Mouse (Mus musculus): ENCODE data around the gene Crip1. TPM values are rescaled to one million over a fixed set of nuclear protein-coding genes. Genes with fewer than 3 reads are reported as not detected.

Crip1 gene
- 1,521 and 7,372 TPM in 2 replicates for polyA plus RNA-seq (2012; rRNA removed; ENCODE audit: low replicate concordance)

DNA sequence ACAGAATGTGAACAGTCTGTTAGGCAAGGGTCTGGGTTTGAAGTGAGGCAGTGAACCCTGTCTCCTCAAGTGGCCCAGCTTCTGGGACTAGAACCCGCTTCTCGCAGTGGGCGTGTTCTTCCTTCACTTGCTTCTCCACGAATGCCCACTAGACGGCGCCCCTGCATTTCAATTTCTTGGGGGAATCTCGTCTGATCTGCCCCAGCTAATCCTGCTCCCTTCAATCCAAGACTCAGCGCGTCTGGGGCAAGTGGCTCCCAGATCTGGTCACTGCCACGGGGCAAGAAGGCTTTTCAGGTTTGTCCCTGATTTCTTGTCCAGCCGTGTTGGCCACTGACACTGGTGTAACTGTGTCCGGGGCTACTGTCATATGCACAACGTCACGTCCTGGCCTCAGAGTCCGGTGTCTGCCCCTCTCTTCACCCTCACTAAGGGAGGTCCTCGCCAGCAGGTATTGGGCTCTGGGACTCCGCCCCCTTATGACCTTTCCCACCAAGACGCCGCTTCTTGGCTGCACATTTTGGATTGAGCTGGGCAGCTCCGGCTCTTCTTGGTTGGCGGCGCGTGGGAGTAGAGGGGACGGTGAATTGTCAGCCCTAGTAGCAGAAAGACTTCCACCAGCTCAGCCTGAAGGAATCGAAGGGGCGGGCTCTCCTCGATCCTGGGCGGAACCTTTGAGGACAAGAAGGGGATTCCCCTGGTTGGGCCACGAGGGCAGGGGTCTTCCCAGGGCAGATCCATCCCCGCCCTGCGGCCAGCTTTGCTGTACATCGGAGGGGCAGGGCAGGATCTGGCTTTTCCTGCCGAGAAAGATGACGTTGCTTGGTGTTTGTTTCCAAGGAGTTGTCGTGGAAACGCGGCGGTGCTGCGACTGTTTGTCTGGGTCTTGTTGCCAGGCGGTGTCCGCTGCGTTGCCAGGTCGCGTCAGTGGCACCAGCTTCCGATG, at the start of gene Crip1:
TSS of gene Crip1 (plus strand) at position 205 of the 946 bp plus-strand sequence.

DNA sequence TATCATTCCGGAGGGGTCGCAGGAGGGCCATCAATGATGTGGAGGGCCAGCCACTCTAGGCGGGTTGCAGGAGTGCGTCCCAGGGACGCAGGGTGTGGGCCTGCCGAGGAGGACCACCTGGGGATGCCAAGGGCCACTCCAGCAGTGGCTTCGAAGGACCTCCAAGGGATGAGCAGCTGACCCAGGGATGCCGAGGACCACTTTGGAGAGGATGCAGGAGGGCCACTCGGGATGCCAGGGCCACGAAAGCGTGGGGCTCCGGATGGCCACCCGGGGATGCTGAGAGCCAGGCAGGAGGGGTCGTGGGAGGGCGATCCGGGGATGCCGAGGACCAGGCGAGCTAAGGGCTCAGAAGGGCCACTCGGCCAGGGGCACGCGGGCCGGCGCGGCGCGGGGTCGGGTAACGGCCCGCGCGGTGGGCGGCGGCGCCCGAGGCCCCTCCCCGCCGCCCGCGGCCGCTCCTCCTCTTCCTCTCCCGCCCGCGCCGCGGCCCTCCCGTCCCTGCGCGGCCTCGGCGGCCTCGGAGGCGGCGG, 48.3 kb upstream of the Crip1 start, which contains the start of gene Mta1:
TSS of gene Mta1 (plus strand) at position 530 of the 533 bp plus-strand sequence.

DNA sequence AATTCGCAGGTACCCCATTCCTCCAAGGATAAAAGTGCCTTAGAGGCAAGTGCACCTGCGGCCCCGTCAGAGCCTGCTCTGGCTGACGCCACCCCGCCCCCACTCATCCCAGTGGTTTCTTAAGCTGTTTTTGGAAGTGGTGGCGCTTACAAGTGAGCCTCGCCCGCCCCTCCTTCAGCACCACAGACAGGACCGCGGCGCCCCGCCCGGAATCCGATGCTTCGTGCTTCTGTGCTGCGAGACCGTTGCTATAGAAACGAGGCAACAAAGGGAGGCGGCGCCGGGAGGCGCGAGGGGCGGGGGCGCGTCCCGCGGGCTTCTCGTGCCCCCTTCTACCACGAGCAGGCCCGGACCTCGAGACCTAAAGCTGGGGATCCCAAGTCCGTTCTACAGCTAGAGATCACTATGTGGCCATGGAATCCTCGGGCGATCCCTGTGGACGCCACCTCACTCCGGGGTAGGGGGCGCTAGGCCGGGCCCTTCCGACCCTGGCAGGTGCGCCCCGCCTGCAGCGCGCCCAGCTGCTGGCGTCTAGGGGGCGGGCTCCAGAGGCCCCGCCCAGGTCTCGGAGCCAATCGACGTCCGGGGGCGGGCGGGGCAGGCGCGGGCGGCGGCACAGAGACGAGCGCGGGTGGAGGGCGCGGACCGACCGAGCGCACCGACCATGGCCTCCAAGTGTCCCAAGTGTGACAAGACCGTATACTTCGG, 6.1 kb upstream of the Crip1 start, which contains the start of gene Crip2:
TSS of gene Crip2 (plus strand) at position 329 of the 708 bp plus-strand sequence.

DNA sequence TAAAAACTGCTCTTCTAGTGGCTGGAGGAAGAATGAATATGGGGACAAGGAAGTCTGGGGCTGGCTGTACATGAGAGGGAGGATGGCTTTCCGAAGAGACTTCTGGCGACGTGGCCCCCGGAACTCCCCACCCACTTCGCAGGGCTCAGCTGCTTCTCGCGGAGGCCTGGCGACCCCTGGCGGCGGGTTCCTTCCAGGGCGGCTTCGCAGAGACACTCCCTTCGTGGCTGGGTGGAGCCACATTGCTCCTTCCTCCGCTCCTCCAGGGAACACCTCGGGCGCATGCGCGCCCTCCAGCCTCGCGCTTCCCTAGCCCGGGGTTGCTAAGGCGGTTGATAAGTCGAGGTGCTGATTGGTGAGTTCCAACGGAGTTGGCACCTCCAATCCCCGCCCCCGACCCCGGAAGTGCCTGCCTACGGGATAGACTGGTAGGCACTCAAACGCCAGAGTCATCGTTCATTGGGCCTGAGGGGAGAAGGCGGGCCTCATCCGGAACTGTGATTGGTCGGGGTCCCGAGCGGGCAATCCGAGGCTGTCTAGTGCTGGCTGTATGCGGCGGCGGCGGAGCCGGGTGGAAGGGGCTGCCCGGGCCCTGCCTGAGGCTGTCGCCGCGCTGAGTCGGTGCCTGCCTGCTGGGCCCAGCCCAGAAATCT, 9.9 kb downstream of the Crip1 start, which contains the start of gene Tedc1:
TSS of gene Tedc1 (plus strand) at position 535 of the 653 bp plus-strand sequence.

DNA sequence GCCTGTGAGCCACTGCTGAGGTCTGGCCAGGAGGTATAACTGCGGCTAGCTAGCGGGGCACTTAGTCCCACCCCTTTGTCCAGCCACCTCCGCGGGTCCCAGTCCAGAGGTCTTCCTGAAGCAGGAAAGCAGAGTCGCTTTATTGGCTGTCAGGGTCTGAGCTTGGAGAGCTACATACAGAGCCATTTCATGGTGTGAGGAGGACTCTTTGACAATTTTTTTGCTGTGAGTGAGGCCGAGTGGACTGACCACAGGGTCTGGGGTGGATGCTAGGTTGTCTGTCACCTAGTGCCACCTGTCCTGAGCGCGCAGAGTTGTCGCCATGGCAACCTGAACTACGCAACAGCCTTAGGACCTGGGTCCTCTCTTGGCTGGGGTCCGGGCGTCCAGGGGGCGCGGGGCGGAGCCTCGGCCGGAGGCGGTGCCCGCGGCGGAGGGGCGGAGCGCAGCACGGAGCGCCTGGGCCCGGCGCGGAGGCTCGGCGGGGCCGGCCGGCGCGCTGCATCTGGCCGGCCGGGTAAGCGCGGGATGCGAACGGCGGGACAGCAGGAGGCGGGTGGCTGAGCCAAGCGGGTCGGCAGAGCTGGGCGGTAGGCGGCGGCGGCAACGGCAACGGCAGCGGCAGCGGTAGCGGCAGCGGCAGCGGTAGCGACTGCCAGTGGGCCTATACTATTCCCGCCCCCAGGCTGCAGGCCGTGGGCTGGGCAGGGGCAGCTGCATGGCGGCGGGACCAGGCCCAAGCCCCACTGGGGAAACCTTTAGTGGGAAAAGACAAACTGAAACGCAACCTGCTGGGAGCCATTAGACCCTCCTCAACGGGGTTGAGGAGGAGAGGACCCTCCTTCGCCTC, 39.6 kb downstream of the Crip1 start, which contains the start of gene Tmem121:
TSS of gene Tmem121 (plus strand) at position 489 of the 850 bp plus-strand sequence.

Other genes with a start within 250 kb of the Crip1 start
- gene Jag2, start 216.5 kb upstream of the Crip1 start, polyA plus RNA-seq (2012; rRNA removed; ENCODE audit: low replicate concordance) = 7.0 and 9.9 TPM in 2 replicates
- 44.2 and 67.5 TPM in 2 replicates for gene Nudt14, start 204.2 kb upstream of the Crip1 start, polyA plus RNA-seq (2012; rRNA removed; ENCODE audit: low replicate concordance)
- gene Btbd6, start 169.8 kb upstream of the Crip1 start, polyA plus RNA-seq (2012; rRNA removed; ENCODE audit: low replicate concordance) = 69.2 and 256 TPM in 2 replicates
- gene Brf1, start 145.6 kb upstream of the Crip1 start, polyA plus RNA-seq (2012; rRNA removed; ENCODE audit: low replicate concordance) = 34.8 and 43.2 TPM in 2 replicates
- gene Pacs2, start 131.8 kb upstream of the Crip1 start, polyA plus RNA-seq (2012; rRNA removed; ENCODE audit: low replicate concordance) = 18.6 and 27.8 TPM in 2 replicates
- gene Tex22, start 71.8 kb upstream of the Crip1 start, polyA plus RNA-seq (2012; rRNA removed; ENCODE audit: low replicate concordance) = 0.18 and 0.29 TPM in 2 replicates
- 39.6 and 51.6 TPM in 2 replicates for gene Mta1, start 48.0 kb upstream of the Crip1 start, polyA plus RNA-seq (2012; rRNA removed; ENCODE audit: low replicate concordance)
- gene Crip2, start 6.1 kb upstream of the Crip1 start, polyA plus RNA-seq (2012; rRNA removed; ENCODE audit: low replicate concordance) = 92.3 and 98.0 TPM in 2 replicates
- 12.0 and 15.9 TPM in 2 replicates for gene Tedc1, start 10.1 kb downstream of the Crip1 start, polyA plus RNA-seq (2012; rRNA removed; ENCODE audit: low replicate concordance)
- 0.93 and 1.1 TPM in 2 replicates for gene Tmem121, start 39.6 kb downstream of the Crip1 start, polyA plus RNA-seq (2012; rRNA removed; ENCODE audit: low replicate concordance)

Data from duodenum, adult 2 months (tissue).